ENCODE assay signal across 8 mouse cellular contexts in the genomic region with DNA sequence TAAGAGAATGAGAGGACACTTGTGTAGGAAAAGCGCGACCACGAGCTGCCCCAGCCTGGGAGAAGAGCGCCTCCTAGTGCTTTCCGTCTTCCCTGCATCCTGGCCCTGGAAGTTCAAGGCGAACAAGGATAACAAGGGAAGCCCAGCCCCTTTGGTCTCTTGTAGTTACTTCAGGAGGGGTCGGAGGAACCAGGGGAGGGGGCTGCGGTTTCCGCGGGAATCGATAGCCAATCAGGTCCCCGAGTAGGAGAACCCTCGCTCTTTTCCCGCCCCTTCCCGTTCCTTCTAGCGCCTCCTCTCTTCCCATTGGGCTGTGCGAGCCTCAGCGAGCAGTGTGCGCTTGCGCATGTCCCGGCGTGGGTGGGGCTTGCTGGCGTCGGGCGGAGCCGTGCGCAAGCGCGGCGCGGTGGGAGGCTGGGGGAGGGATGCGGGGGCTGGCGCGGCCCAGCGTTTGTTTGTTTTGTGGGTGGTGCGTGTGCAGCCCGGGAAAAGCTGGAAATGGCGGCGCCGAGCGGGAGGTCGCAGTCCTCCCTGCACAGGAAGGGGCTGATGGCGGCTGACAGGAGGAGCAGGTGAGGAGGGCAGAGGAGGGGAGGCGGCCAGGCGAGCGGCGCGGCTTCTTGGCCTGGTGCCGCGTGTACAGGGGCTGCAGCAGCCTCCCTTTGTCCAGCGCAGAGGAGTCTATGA. TPM values are rescaled to one million over a fixed set of nuclear protein-coding genes. Genes with fewer than 3 reads are reported as not detected.
DNase-seq lines count a peak whose midpoint lies in the region; ATAC-seq lines count a peak whose summit lies in the region.

Gene Casp2 (plus strand): TSS at position 360 of the 687 bp plus-strand sequence.

- H3K4me1 ChIP-seq in intestine, embryonic 14.5 days (replicated peaks; ENCODE audit: control insufficient read depth, insufficient read depth, low read length): peaks cover 4% of the 10 kb centered on the region

- peak; percentile 97 for DNase-seq in adrenal gland, adult 18-20 months (ENCODE audit: low spot score in 2 of 2)
- DNase-seq in embryo, embryonic 11 days: peak; percentile 99
- DNase-seq in gastrocnemius, postnatal 25 days: peak; percentile 98
- DNase-seq in intestine, embryonic 14.5 days (ENCODE audit: low spot score): peak; percentile 97
- DNase-seq in left cerebral cortex, postnatal 14 days (ENCODE audit: low spot score in 2 of 2): peak; percentile 99
- DNase-seq in mesoderm, embryonic 11.5 days (ENCODE audit: low read depth, low spot score): peak; percentile 99
- DNase-seq in right cerebral cortex, postnatal 36 days (ENCODE audit: low spot score in 2 of 2): peak; percentile 97 to 98
- peak; percentile 99 for DNase-seq in yolk sac, embryonic 10.5 days (ENCODE audit: low spot score)

- under 1% methylated on average over 46 of the region's 51 CpGs for whole genome bisulfite sequencing in intestine, embryonic 14.5 days

- H3K27me3 ChIP-seq in intestine, embryonic 14.5 days (replicated peaks; ENCODE audit: control insufficient read depth, insufficient read depth, low read length): no peaks in the 10 kb centered on the region

- intact Hi-C loops in left cerebral cortex, postnatal 14 days (cut with DNase I): loop anchor here (2.0 to 5.0 kb wide), 3 partner anchors 38 to 657 kb away; partner anchors contain the start of genes Ephb6 and Fam131b

- H3K4me3 ChIP-seq in intestine, embryonic 14.5 days (ENCODE audit: low read depth, low read length): peak within 1 kb of the TSS; percentile 71

- peak; percentile 98 for ATAC-seq in intestine, embryonic 14.5 days (replicated peaks; ENCODE audit: low FRiP score, low TSS enrichment, low read depth)

- H3K4me2 ChIP-seq in intestine, embryonic 14.5 days (ENCODE audit: low read length): peak within 1 kb of the TSS; percentile 86

- H3K36me3 ChIP-seq in intestine, embryonic 14.5 days (ENCODE audit: control insufficient read depth, insufficient read depth, low read length): peaks cover 26% of the 10 kb centered on the region

- peak within 1 kb of the TSS; percentile 91 for H3K9ac ChIP-seq in intestine, embryonic 14.5 days (ENCODE audit: low read length)

- H3K27ac ChIP-seq in intestine, embryonic 14.5 days (ENCODE audit: low read depth): peak within 1 kb of the TSS; percentile 84

- no peaks in the 10 kb centered on the region for H3K9me3 ChIP-seq in intestine, embryonic 14.5 days (ENCODE audit: control insufficient read depth, low read length)

RNA-seq across cellular contexts. Expression of gene Casp2, which starts in this region (rescaled TPM):
- total RNA-seq in adrenal gland, adult 18-20 months (2021): 10 to 100 TPM; 16.6 to 24.1 TPM
- total RNA-seq in gastrocnemius, postnatal 25 days (2021): 1 to 10 TPM; 5.0 to 5.1 TPM
- 53.0 and 59.5 TPM in 2 replicates for polyA plus RNA-seq in intestine, embryonic 14.5 days (2014; fragmentation: Nextera tagmentation; extraction: Ambion mirVana)
- 10 to 100 TPM; 20.6 to 22.3 TPM for total RNA-seq in left cerebral cortex, postnatal 14 days (2021)

Comparison
In these comparisons a context has a peak if more than half of its experiments do, and no peak if none do; other contexts are left out.
1. Peak in every context shown above with its lines: DNase-seq, ATAC-seq, H3K4me3 ChIP-seq and H3K27ac ChIP-seq.